Mouse (Mus musculus): ENCODE results near the gene Coa4. TPM values are rescaled to one million over a fixed set of nuclear protein-coding genes. Genes with fewer than 3 reads are reported as not detected.
"Not testable (repeated sequence)": the region's sequence is repeated elsewhere in the genome, so short reads cannot be mapped to it uniquely, and the experiment has no call there.

Gene Coa4
- total RNA-seq, 2 experiments from 2014 or later: 9.1 to 10.4 TPM

- DNase-seq: no peak
Observed at GRCm38 (mm10) chr7:100561861-100562587, 25.2 kb downstream of the Coa4 start.

DNA sequence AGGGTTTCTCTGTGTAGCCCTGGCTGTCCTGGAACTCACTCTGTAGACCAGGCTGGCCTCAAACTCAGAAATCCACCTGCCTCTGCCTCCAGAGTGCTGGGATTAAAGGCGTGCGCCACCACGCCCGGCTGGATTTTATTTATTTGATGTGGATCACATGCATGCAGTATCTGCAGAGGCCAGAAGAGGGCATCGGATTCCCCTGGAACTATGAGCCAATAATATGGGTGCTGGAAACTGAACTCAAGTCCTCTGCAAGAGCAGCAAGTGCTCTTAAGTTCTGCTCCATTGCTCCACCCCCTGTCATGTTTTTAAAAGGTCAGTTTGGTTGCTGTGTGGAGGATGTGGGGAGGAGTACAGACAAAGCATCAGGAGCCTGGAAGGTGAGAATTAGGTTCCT is 30.4 kb downstream of the Coa4 start:
- DNase-seq: not testable (repeated sequence)

DNA sequence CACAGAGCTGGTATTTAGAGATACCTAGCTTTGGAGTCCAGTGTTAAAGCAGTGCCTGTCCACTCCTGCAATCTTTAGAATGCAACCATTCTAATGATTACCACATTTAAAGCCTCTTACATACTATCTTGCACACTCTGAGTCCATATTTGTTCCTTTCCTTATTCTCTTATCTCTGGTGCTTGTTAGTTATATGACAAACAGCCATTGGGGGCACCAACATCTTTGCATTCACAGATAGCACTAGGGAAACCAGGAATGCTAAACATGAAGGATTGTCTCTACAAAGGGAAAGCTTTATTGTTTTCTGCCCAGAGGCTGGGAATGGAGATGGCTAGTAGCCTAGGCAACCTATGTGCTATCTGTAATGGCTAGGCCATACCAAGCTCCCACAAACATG is 33.0 kb downstream of the Coa4 start:
- DNase-seq: no peak

GRCm38 (mm10) chr7:100570930-100571715 is 34.3 kb downstream of the Coa4 start:
- no peak for DNase-seq

DNA sequence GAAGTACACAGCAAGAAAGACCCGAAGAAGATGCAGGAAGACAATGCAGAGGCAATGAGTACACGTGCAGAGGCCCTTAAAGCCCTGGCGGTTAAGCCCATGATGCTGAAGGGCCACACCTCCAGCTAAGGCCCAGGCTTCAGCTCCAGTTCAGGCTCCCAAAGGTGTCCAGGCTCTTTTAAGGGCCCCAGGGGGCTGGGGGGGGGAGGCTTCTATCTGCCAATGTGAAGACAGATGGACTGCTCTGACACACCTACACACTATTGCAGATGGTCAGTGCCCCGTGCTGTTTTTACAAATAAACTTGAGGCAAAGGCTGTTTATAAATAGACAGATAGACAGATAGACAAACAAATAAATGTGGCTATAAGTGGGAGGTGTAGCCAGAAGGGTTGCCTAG is 35.2 kb downstream of the Coa4 start:
- no peak for DNase-seq

DNA sequence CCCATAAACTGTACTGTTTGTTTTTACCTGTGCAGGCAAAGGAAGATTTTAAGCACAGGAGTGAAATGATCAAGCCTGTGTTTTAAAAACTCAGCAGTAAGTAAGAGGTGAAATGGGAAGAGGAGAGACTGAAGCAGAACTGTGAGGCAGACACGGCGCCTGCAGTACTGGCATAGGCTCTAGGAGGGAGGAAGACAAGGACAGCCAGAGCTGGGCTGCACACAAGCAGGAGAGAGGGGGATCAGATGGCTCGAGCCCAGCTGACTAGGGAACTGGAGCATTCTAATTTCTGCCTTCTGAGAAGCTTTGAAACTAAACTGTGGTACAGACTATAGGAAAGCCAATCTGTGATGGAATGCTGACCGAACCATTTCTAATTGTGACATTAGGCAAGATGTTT is 35.8 kb downstream of the Coa4 start:
- DNase-seq: no peak

GRCm38 (mm10) chr7:100578794-100579193 is 41.9 kb downstream of the Coa4 start:
- DNase-seq: no peak

DNA sequence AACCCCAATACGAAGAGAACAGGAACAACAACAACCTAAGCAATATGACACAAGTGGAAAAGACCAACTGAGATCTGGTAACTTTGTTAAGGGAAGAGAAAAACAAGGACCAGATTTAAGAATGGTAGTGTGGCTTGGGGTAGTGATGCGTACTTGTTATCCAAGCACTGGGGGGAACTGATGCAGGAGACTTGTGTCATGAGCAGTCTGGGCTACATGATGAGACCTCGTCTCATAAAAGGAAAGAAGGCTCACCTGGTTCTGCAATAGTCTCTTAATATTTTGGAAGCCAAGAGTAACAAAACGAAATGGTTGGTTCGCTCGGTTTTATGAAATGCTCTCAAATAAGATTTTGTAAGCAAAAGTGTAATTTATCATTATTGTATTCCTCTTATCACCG is 45.4 kb downstream of the Coa4 start:
- DNase-seq: no peak

DNA sequence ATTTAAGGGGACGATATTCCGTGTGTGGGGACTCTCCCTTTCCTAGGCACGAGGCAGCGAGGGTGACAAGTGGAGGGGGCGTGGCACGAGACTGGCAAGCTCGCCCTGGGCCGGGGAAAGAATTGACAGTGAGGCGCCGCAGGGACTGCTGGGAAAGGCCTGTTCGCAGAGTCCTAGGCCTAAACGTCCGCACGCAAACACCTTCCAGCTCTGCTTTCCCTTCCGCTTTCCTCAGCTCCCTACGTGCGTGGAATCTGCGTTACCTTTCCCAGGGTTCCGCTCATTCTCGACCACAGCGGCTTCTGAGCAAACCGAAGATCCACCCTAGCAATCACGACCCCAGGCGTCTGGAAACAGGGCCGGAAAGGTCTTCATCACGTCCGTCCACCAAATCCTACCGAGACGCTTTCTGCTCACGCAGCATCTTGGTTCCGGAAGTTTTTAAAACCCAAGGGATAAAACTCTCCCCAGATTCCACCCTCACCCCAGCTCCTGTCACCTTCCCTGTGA is 45.9 kb downstream of the Coa4 start:
- peak; percentile 93 for DNase-seq

DNA sequence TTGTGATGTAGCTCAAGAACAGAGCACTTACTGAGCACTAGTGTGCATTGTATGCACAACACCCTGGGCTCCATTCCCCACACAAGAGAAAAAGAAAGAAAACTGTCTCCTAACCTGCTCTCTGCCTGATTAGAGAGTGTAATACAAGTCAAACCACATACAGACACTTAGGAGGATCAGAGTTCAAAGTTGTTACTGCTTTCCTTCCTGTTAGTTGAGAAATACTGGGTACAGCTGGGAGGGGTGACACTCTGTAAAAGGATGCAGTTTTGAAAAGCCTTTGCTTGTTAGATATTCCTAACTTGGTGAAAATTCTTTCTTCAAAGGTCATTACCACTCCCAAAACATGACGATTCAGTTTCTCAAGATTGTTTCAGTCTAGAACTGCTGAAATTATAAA is 52.9 kb downstream of the Coa4 start:
- no peak for DNase-seq

Other genes with a start within 250 kb of the Coa4 start
- gene C2cd3, start 164.8 kb upstream of the Coa4 start, total RNA-seq (2021): 10 to 100 TPM; 20.8 to 21.0 TPM
- 10 to 100 TPM; 53.8 to 67.6 TPM for gene Ppme1, start 164.8 kb upstream of the Coa4 start, total RNA-seq (2021)
- gene Ucp3, start 64.1 kb upstream of the Coa4 start, total RNA-seq (2021): 10 to 100 TPM; 14.6 to 29.8 TPM
- 100 to 1,000 TPM; 187 to 302 TPM for gene Ucp2, start 43.7 kb upstream of the Coa4 start, total RNA-seq (2021)
- gene Dnajb13, start 22.1 kb upstream of the Coa4 start, total RNA-seq (2021): under 1 TPM in 1 of 2 experiments, not detected in 1; 0.33 TPM
- gene Rab6a, start 70.3 kb downstream of the Coa4 start, total RNA-seq (2021): 10 to 100 TPM; 74.1 to 82.7 TPM
- gene Mrpl48, start 71.2 kb downstream of the Coa4 start, total RNA-seq (2021): 10 to 100 TPM; 56.7 to 58.3 TPM
- 1 to 10 TPM; 4.1 TPM for gene Plekhb1, start 125.3 kb downstream of the Coa4 start, total RNA-seq (2021)
- 10 to 100 TPM; 52.2 to 60.2 TPM for gene Fam168a, start 169.6 kb downstream of the Coa4 start, total RNA-seq (2021)

Data from adrenal gland, postnatal 36 days (tissue).